Mouse (Mus musculus): ENCODE measurements around the gene Upk1a.

Upk1a gene

GRCm38 (mm10) chr7:30567555-30567954 is 45.1 kb downstream of the Upk1a start:
- no peak for DNase-seq

GRCm38 (mm10) chr7:30566033-30566432 is 46.6 kb downstream of the Upk1a start:
- DNase-seq, result no peak

GRCm38 (mm10) chr7:30564970-30565571 is 47.6 kb downstream of the Upk1a start, which contains the start of gene Igflr1:
TSS of gene Igflr1 (plus strand) at chr7:30565427.
- DNase-seq, result no peak

- no peak for DNase-seq
Observed at GRCm38 (mm10) chr7:30563906-30564280, 48.8 kb downstream of the Upk1a start.

GRCm38 (mm10) chr7:30563117-30563905 is 49.3 kb downstream of the Upk1a start, which contains the start of the genes U2af1l4, Gm49396 and Psenen:
TSS of gene U2af1l4 (plus strand) at chr7:30563301.
TSS of gene Gm49396 (plus strand) at chr7:30563344.
TSS of gene Psenen (minus strand) at chr7:30563627.
- peak; percentile 94 to 98 for DNase-seq

- no peak for DNase-seq
Observed at GRCm38 (mm10) chr7:30562526-30563116, 50.0 kb downstream of the Upk1a start.

GRCm38 (mm10) chr7:30560296-30560695 is 52.4 kb downstream of the Upk1a start:
- no peak for DNase-seq

GRCm38 (mm10) chr7:30559443-30559954 is 53.1 kb downstream of the Upk1a start, which contains the start of gene Lin37:
TSS of gene Lin37 (minus strand) at chr7:30559838.
- DNase-seq, result peak; percentile 98 to 99

GRCm38 (mm10) chr7:30558656-30559442 is 53.8 kb downstream of the Upk1a start:
- DNase-seq, result no peak

- DNase-seq, result no peak
Observed at GRCm38 (mm10) chr7:30557901-30558514, 54.6 kb downstream of the Upk1a start.

- peak in 1 of 2 experiments; percentile 45 for DNase-seq
Observed at GRCm38 (mm10) chr7:30556894-30557536, 55.6 kb downstream of the Upk1a start.

- peak in 1 of 2 experiments; percentile 45 for DNase-seq
Observed at GRCm38 (mm10) chr7:30553810-30554584, 58.6 kb downstream of the Upk1a start.

Data from cerebellum, postnatal 25 days (tissue).